Mouse (Mus musculus): ENCODE data around the gene Gpx4. TPM values are rescaled to one million over a fixed set of nuclear protein-coding genes. Genes with fewer than 3 reads are reported as not detected.
A peak's percentile ranks its signal among the peaks of the same experiment; 100 is the strongest.
"Not testable (repeated sequence)": the region's sequence is repeated elsewhere in the genome, so short reads cannot be mapped to it uniquely, and the experiment has no call there.

Gpx4 gene
- total RNA-seq, 4 experiments from 2014 or later: 472 to 551 (median 538) TPM

DNA sequence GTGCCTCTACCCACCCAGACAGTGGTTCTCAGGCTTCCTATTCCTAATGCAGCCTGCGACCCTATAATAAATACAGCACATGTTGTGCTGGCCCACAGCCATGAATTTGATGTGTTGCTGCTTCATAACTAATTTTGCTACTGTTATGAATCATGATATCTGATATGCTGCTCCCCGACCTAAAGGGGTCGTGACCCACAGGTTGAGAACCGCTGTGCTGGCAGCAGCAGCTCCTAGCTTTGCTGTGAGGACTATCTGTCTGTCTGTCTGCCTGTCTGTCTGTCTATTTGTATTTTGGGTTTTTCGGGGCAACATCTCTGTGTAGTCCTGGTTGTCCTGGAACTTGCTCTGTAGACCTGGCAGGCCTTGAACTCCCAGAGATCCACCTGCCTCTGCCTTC, 23.2 kb upstream of the Gpx4 start:
- no peak for DNase-seq (ENCODE audit: low spot score in 2 of 2)

DNA sequence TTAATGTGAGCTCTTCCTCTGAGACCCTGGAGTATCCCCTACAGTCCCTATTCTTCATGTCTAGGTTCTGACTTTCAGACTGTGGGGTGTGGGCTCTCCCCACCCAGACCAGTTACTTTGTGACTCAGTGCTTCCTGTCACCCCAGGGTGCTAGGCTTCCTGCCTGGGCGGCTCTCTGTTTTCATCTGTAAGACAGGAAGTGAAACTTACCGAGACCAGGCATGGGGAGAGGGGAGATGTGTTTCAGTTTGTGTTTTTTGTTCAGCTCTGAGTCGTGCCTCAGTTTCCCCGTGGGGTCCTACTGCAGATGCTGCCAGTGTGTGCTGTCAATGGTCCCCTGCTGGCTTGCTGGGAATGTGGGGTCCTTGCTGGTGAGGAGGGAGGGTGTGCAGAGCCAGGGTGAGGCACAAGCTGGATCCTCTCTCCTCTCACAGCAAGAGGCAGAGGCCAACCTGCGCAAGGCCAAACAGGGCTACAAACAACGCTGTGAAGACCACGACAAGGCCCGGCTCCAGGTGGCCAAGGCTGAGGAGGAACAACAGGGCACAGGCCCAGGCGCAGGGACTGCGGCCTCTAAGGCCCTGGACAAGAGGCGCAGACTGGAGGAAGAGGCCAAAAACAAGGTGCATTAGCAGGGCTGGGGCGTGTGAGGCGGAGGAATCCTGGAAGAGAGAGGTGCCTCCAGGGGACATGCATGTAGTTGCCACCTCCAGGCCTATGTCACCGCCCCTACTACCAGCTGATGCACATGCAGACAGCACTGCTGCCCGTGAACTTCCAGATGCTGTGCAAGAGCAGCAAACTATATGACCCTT, 22.5 kb upstream of the Gpx4 start:
- DNase-seq (ENCODE audit: low spot score in 2 of 2): no peak

DNA sequence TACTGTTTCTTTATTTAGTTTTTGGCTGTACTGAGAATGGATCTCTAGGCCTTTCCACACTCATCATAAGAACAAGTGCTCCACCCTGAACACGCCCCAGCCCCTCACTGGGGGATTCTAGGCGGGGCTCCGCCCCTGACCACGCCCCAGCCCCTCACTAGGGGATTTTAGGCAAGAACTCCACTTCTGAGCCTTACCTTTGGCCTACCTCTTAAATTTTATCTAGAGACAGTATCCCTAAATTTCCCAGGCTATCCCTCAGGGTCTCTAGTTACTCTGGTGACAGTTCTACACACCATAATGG, 22.0 kb upstream of the Gpx4 start:
- no peak for DNase-seq (ENCODE audit: low spot score in 2 of 2)

DNA sequence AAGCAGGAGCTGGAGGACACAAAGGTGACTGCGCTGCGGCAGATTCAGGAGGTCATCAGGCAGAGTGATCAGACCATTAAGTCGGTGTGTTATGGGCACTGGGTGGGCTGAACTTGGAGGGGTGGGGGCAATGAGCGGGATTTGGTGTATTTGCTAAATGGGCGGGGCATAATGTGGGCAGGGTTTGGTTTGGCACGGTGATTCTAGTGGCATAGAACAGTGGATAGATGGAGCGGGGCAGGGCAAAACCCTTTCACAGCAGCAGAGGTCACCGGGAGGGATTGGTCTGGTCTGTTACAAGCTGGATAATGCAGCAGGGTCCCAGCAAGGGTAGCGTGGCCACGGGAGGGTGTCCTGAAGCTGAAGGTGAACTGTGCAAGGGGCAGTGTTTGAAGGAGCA, 21.5 kb upstream of the Gpx4 start:
- no peak for DNase-seq (ENCODE audit: low spot score in 2 of 2)

DNA sequence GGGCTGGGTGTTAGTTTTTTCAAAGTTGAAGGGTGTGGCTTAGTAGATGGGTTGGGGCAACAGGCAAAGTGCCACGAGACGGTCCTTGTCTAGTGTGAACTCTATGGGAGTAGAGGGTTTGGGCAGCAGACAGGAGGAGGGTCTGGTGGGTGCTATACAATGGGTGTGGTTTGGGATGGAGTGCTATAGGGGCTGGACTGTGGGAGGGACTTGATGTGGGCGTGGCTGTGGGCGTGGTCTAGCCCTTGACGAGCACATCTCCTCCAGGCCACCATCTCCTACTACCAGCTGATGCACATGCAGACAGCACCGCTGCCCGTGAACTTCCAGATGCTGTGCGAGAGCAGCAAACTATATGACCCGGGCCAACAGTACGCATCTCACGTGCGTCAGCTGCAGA, 21.1 kb upstream of the Gpx4 start:
- no peak for DNase-seq (ENCODE audit: low spot score in 2 of 2)

DNA sequence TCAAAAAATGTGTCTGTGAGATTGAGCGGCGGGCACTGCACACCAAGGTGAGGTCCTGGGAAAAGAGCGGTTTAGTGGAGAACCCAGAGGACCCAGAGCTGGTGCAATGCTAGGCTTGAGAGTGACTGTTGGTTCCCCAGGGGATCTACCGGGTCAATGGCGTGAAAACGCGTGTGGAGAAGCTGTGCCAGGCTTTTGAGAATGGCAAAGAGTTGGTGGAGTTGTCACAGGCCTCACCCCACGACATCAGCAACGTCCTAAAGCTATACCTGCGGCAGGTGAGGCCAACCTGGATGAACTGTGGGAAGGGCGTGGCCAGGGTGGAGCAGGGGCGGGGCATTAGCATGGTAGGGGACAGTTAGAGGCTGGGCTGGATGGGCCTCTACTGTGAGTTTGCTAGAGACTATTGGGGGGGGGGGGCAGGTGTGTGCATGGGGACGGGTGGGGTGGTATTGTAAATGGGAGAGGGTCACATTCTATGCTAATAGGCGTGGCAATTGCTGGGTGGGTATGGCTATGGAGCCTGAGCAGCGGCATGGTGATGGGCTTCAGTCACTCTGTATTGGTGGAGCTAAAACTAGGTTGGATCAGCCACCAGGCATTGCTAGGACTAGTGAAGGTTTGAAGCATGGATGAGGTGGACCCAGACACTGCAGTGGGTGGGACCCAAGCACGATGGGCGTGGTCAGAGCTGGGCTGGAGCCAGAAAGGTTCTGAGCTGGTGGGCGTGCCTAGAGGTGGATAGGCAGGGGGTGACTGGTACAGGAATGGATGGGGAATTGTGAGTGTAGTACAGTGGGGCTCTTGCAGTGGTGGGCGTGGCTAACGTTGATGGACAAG, 19.1 kb upstream of the Gpx4 start:
- DNase-seq (ENCODE audit: low spot score in 2 of 2): no peak

DNA sequence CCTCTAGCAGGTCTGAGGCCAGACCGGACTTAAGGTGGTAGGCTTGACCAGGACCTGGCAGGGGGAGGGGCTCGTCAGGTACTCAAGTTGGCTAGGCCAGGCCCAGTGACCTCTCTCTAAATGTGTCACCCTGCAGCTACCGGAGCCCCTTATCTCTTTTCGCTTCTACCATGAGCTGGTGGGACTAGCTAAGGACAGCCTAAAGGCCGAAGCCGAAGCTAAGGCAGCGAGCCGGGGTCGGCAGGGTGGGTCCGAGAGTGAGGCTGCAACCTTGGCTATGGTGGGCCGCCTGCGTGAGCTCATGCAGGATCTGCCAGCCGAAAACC, 18.5 kb upstream of the Gpx4 start:
- no peak for DNase-seq (ENCODE audit: low spot score in 2 of 2)

DNA sequence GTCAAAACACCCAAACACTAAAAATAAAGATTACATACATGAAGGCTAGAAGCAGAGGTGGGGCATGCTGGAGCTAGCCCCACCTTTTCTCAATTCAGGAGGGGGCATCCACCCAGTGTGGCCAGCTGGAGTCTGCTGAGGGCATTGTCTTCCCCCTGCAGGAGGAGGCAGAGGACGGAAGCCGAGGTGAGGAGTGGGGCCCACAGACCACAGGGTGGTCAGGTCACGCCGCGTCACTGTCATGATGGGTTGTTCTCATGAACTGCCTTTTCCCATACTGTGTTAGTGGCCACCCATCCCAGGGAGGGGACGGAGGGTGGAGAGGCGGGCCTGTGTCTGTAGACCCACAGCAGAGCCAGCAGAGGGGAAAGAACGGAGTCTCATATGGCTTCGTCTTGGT, 16.8 kb upstream of the Gpx4 start:
- DNase-seq (ENCODE audit: low spot score in 2 of 2): no peak

DNA sequence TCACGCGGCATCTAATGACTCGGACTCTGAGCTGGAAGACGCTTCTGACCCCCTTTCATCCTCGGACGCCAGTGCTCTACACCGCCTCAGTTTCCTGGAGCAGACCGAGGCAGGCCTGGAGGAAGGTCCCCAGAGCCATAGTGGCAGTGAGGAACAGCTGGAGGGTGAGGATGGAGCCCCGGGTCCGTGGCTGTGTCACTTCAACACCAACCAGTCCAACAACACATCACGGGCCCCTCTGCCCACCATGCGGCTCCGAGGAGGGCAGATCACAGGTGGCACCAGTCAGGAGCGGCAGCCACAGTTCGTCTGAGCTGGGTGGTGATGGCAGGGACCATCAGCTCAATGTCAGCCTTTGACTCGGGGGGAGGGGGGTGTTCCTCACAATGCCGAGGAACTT, 16.2 kb upstream of the Gpx4 start:
- no peak for DNase-seq (ENCODE audit: low spot score in 2 of 2)

DNA sequence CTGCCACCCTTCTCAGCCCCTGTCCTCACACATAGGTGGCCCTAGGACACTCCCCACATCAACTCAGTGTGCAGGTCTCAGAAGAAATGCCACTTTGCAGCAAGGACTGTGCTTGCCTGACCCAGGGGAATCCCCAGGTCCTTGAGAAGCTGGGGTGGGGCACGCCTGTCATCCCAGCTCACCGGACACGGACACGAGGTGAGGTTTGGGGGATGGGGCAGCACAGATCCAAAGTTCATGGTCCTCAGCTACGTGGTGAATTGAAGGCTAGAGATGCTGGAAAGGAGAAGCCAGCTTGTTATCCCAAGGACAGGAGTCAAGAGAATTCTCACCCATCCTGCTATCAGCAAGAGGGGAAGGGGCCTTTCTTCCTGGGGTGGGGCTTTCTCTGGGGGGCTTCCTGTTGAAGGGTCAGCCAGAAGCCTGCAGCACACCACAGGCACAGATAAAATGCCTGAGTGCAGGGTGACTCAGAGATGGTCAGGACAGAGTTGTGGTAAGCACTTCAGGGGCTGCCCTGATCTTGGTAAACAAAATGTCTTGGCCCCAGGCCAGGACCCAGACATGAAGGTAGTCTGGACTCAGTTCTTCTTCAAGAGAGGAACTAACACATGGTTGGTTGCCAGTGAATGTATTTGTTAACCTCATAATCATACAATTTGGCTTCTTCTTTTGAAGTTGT, 14.0 kb upstream of the Gpx4 start:
- DNase-seq (ENCODE audit: low spot score in 2 of 2): no peak

DNA sequence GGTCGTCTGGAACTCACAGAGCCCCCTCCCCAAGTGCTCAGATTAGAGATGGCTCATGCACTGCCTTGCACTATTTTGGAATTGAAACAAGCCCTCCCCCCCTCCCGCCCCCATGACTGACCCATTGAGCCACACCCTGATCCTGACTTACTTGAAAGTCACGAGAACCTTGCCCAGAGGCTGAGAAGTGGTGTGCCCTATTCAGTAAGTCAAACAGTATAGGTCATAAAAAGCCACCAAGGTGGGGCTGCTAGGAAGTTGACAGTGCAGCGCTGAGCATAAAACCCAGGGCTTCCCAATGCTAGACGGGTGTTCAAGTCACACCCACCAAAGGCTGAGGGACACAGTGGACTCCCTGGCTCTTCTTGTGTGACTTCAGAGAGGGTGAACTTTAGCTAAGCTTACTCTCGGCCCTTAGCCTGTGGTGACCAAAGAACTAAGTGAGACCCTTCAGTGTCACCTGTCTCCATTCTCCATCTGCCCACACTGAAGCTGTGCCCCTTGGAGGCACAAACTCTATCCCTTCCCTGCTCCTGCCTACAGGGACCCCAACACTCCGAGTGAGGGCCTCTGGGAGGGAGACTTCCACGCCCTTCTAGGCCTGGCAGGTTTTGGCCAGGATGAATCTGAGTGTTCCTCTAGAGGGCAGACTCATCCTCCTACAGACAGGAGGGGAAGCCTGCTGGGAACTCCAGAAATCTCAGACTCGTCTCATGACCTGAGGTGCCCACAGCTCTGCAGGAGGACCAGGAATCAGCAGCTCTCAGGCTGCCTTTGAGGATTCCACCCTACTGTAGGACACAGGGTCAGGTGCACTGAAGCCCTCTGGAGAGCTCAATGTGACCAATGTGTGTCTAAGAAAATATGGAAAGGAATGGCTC, 13.2 kb upstream of the Gpx4 start:
- DNase-seq (ENCODE audit: low spot score in 2 of 2): no peak

DNA sequence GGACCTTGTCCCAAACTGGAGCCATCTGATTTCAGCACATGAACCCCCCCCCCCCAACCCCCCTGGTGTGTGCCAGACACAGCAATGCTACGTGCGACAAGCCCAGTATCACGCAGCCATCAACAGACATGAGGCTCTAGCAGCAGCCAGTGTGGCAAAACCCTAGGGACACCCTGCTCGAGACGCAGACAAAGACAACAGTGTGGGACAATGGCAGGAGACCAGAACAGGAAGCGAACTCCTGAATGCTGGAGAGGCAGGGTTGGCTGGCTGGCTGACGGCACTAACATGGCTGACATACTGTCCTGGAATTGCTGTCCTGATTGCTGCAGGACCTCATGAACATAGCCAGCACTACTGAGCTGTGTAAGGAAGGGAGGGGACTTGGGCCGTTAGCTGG, 11.8 kb upstream of the Gpx4 start:
- no peak for DNase-seq (ENCODE audit: low spot score in 2 of 2)

DNA sequence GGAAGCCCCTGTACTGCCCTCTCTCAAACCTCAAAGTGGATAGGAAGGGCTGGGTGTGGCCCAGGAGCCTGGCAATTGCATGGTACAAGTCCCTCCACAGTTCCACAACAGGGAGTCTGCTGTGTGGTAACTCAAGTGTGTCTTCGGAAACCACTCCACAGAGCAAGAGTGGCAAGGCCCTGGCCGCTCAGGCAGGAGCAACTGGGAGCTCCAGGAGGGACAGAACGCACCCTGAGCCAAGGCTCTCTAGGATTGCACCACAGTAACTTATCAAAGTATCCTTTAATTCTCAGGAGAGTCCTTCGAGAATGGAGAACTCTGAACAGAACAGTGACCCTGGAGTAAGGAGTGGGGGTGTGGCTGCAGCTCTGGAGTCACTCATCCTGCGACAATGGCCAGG, 11.3 kb upstream of the Gpx4 start:
- DNase-seq (ENCODE audit: low spot score in 2 of 2): no peak

DNA sequence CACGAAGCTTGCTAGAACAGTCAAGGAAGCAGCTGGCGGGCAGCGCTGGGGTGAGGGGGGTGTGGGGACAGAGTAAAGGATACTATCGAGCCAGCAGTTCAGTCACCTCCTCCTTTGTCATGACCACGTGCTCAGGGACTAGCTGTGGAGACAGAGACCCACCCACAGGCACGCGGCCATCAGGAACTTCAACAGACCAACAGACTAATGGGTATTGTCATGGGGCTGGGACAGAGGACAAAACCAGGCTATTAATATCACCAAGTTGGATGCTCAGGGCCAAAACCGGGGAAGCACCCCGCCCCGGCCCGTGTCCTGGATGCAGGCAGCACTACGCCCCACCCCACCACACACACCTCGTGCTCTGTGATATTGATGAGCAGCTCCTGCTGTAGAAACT, 10.1 kb upstream of the Gpx4 start:
- no peak for DNase-seq (ENCODE audit: low spot score in 2 of 2)

DNA sequence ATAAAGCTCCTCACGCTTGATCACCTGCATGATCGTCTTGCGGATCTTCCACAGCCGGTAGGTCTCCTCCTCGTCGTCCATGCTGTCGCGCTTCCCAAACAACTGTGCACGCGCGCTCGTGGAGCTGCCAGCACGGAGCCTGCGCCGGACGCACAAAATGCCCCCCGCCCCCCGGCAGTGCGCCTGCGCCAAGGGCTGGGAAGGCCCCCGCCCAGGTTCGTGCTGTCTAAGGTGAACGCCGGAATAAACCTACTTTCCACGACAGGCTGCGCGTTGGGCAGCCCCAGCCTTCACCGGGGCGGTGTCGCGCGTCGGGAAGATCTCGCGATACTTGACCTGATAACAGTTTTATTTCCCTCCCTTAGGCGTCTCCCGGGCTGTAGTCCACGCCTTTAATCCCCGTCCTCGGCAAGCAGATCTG, 7.4 kb upstream of the Gpx4 start, which contains the start of gene Polr2e:
Gene Polr2e (minus strand): TSS at position 237 of the 421 bp plus-strand sequence.
- DNase-seq (ENCODE audit: low spot score in 2 of 2): peak; percentile 90 to 98

DNA sequence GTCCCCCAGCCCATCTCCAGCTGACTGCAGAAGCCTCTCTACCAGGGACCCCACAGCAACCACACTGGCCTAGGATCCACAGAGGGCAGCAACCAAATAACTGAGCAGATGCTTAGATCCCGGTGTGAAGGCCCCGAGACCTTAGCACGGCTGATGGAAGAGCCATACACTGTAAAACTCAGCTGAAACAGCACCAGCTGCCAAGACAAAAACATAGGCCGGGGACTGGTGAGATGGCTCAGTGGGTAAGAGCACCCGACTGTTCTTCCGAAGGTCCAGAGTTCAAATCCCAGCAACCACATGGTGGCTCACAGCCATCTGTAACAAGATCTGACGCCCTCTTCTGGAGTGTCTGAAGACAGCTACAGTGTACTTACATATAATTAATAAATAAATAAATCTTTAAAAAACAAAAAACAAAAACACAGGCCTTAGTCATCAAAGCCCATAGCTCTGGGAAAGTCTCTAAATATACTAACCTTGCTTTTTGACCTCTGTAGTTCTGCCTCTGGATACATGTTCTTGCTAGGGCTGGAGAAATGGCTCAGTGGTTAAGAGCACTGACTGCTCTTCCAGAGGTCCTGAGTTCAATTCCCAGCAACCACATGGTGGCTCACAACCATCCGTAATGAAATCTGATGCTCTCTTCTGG, 5.4 kb upstream of the Gpx4 start:
- not testable (repeated sequence) for DNase-seq (ENCODE audit: low spot score in 2 of 2)

DNA sequence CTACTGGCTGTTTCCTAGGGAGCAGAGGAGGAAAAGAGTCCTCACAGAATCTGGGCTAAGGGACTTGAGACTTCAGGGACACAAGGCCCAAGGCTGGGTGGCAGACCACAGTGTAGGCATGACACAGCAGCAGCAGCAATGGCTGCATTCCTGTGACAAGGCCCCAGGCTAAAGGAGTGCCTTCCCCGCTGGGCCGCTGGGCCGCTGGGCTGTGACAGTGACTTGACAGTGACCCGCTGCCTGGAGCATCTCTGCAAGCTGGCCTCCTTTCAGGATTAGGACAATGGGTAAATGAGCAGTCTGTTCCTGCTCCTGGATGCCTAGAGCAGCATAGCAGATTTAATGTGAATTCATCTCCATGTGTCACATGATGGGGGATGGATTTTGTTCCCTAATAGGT, 2.9 kb upstream of the Gpx4 start:
- DNase-seq (ENCODE audit: low spot score in 2 of 2): no peak

DNA sequence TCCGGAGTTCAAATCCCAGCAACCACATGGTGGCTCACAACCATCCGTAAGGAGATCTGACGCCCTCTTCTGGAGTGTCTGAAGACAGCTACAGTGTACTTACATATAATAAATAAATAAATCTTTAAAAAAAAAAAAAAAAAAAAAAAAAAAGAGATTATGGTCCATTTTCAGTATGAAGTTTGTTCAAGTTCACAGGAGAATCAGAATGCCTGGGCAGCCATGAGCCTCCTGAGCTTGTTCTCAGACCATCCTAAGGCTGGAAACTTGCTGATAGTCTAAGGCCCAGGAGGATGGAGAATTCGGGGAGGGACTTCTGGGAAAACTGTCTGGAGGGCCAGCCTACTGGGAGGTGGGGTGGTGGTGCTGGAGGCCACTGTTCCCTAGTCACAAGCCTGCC, 1.6 kb upstream of the Gpx4 start:
- DNase-seq (ENCODE audit: low spot score in 2 of 2): not testable (repeated sequence)

DNA sequence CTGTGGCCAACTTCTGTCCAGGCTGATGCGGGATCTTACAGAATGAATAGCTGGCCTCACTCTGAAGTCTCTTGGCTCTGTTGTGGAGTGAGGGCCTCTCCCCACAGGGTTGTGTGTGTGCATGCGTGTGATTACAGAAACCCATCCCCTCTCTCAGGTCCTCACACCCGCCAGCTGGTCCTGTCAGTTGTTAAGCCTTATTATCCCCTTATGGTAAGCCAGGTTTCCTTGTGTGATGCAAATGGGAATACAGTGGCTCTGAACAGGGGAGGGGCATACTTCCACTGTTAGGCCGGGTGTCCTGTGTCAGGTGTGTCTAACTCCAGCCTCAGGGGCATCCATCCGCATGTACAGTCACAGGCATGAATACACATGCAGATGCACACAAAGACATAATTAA, 1.2 kb upstream of the Gpx4 start:
- DNase-seq (ENCODE audit: low spot score in 2 of 2): no peak

DNA sequence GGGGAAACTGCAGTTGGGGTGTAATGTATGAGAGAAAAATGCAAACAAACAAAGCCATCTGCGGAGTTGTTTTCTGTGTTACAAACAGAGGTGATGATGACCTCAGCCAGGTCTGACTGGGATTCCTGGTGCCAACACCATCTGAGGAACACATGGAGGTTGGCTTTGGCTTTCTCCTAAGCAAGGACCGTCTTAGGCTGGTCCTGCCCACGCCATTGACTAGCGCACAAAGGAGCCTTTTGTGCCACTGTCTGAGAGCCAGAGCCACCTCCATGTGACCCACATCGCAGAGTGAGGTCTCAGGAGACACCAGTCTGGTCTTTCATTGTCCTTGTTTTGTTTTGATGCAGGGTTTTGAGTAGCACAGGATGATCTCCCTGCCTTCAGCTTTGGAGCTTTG, 1.4 kb downstream of the Gpx4 start:
- DNase-seq (ENCODE audit: low spot score in 2 of 2): no peak

DNA sequence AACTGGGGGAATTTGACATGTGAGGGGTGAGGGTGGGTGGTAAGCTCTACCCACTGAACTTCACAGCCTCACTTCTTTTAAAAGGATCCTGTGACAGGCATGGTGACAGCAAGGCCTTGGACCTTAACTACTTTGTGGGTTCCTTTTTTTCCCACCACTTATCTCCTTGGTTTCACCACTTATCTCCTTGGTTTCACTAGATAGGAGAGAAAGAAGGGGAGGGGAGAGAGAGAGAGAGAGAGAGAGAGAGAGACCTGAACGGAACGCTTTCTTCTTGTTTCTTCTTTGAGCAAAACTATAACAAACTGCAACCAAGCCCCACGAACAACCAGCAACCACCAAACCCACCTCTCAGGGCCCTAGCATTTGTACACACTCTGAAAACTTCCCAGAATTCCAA, 1.9 kb downstream of the Gpx4 start:
- DNase-seq (ENCODE audit: low spot score in 2 of 2): no peak
